Mouse (Mus musculus) kidney, adult 2 months (tissue): ENCODE data around the gene Krtcap3.

ENCODE experiments used
- CTCF ChIP-seq: fragments of 200-500 bp; conservative IDR thresholded peaks from 2 replicates; pipeline ENCODE4 v1.5.1; 2011; ENCODE audit warnings: low read depth, mild to moderate bottlenecking, control low read depth, low read length, moderate library complexity, mixed read lengths; ENCODE audit not compliant: insufficient read depth, insufficient read length
- POLR2A ChIP-seq: fragments of 200-500 bp; IDR thresholded peaks from one replicate; pipeline ENCODE4 v1.6.1; 2011; ENCODE audit warnings: low read depth, low read length, control low read depth

- TF ChIP-seq POLR2A (no peak), CTCF (no peak)
Measured at GRCm38 (mm10) chr5:31202933-31203332, 48.6 kb upstream of the Krtcap3 start.
